Comparison of ENCODE assay signal across 8 mouse cellular contexts in the genomic region with DNA sequence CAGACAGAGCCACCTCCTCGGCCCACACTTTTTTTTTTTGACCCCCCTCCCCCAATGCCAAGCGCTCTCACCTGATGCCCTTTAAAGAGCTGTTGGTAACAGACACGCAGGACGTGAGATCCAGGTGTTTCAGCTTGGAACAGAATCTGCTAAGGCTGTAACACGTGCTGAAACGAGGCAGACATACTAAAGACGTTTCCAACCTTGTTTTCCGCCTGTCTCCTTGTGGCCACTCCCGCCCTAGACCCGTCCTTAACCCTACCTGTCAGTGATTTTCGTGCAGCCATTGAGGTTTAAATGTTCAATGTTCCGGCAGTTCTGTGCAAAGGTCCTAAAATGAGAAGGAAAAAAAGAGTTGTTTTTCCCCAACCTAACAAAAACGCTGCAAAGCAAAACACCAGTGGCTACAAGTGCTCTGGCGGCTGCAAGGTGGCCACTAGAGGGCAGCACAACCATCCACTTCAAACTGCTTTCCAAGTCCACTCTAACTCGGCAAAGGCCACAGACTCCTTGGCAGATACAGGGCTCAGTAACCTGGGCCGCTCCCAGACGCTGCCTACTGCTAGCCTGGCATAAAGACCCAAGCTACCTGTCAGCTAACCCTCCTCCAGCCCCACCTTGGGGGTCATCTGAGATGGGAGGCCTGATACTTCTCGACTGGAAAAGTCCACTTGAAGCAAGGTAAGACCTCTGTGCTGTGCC. TPM values are rescaled to one million over a fixed set of nuclear protein-coding genes. Genes with fewer than 3 reads are reported as not detected.
DNase-seq lines count a peak whose midpoint lies in the region; ATAC-seq and TF ChIP-seq lines count a peak whose summit lies in the region.

No protein-coding gene starts in this region.

- no peak for TF ChIP-seq POLR2A in cortical plate, adult 2 months (IDR thresholded peaks at IDR 0.05; ENCODE audit: extremely low read depth, insufficient read depth, low read length)

- no peaks in the 10 kb centered on the region for H3K4me1 ChIP-seq in cortical plate, adult 2 months (ENCODE audit: control insufficient read depth, insufficient read depth, low read length)

- DNase-seq in gastrocnemius, adult 8-10 months (ENCODE audit: low spot score in 2 of 2): peak; percentile 65 to 67
- DNase-seq in hindlimb bud, embryonic 11.5 days (ENCODE audit: extremely low spot score, low read depth, low spot score): peak; percentile 81
- DNase-seq in left cerebral cortex, adult 2 months (ENCODE audit: extremely low spot score in 1 of 2, low spot score in 2 of 2): peak; percentile 79 to 86
- DNase-seq in right cerebral cortex, postnatal 14 days: peak; percentile 87
- peak; percentile 78 for DNase-seq in urinary bladder, postnatal 25 days (ENCODE audit: low spot score)

- ATAC-seq in activated CD4-positive, CD25-positive, alpha-beta regulatory T cell, adult 4 months: peak; percentile 59
- ATAC-seq in megakaryocyte progenitor cell, adult 5-6 weeks (replicated peaks; ENCODE audit: poor library complexity): peak; percentile 95

- no peak overlapping the region for H3K27ac ChIP-seq in cortical plate, adult 2 months (ENCODE audit: insufficient read depth, low read length)
- H3K27ac ChIP-seq in left cerebral cortex, adult 2 months: no peak overlapping the region

- intact Hi-C loops in left cerebral cortex, adult 2 months (cut with DNase I): loop anchor here (1.0 kb wide), 1 partner anchor 126 kb away; no protein-coding TSS in a partner anchor

- no peak overlapping the region for H3K4me3 ChIP-seq in cortical plate, adult 2 months (ENCODE audit: insufficient read depth, low read length)
- no peak overlapping the region for H3K4me3 ChIP-seq in left cerebral cortex, adult 2 months

- peak; percentile 77 for TF ChIP-seq CTCF in cortical plate, adult 2 months (IDR thresholded peaks at IDR 0.05; ENCODE audit: extremely low read depth, insufficient read depth, low read length)
- peak; percentile 98 for TF ChIP-seq CTCF in left cerebral cortex, adult 2 months (IDR thresholded peaks at IDR 0.05)

RNA-seq across cellular contexts. Expression of a gene that starts 55.3 kb away (rescaled TPM):
- 1 to 10 TPM; 2.1 to 2.6 TPM for polyA plus RNA-seq in activated CD4-positive, CD25-positive, alpha-beta regulatory T cell, adult 4 months (2017; shearing (Covaris generic))
- polyA plus RNA-seq in cortical plate, adult 2 months (2012; rRNA removed): 64.4 and 68.9 TPM in 2 replicates
- under 1 TPM; 0.39 to 0.65 (median 0.56) TPM for total RNA-seq in gastrocnemius, adult 8-10 months (2022)
- 10 to 100 TPM; 57.4 to 59.4 TPM for total RNA-seq in left cerebral cortex, adult 2 months (2021)
- 0.67 and 1.9 TPM in 2 replicates for total RNA-seq in megakaryocyte progenitor cell, adult 5-6 weeks (2015)
- 1.0 and 2.0 TPM in 2 replicates for total RNA-seq in megakaryocyte progenitor cell, adult 5-6 weeks (2017)

RNA-seq across cellular contexts. Expression of a gene that starts 60.0 kb away (rescaled TPM):
- polyA plus RNA-seq in activated CD4-positive, CD25-positive, alpha-beta regulatory T cell, adult 4 months (2017; shearing (Covaris generic)): 10 to 100 TPM; 28.6 to 34.6 TPM
- 123 and 145 TPM in 2 replicates for polyA plus RNA-seq in cortical plate, adult 2 months (2012; rRNA removed)
- 10 to 100 TPM; 12.6 to 18.0 (median 16.6) TPM for total RNA-seq in gastrocnemius, adult 8-10 months (2022)
- total RNA-seq in left cerebral cortex, adult 2 months (2021): 10 to 100 TPM; 74.6 to 82.4 TPM
- total RNA-seq in megakaryocyte progenitor cell, adult 5-6 weeks (2015): 40.9 and 60.7 TPM in 2 replicates
- 48.6 and 60.2 TPM in 2 replicates for total RNA-seq in megakaryocyte progenitor cell, adult 5-6 weeks (2017)

Comparison
In these comparisons a context has a peak if more than half of its experiments do, and no peak if none do; other contexts are left out.
1. RNA of a gene that starts 55.3 kb away (total RNA-seq): 57.4 to 59.4 TPM in left cerebral cortex, adult 2 months; 0.67 to 2.0 TPM in megakaryocyte progenitor cell, adult 5-6 weeks and 0.39 to 0.65 TPM in gastrocnemius, adult 8-10 months; every median in the first group is over 10 times any median in the second.
2. Peak in every context shown above with its lines, with median percentiles within 50 percentile points of each other: DNase-seq.